In genomic region chr4:84918393-84918792, GRCm38 (mm10) we compare ENCODE assay signal across 19 mouse cellular contexts. TPM values are rescaled to one million over a fixed set of nuclear protein-coding genes. Genes with fewer than 3 reads are reported as not detected.
A peak's percentile ranks its signal among the peaks of the same experiment; 100 is the strongest.
DNase-seq lines count a peak whose midpoint lies in the region; TF ChIP-seq lines count a peak whose summit lies in the region.
"Had no signal": no experiment of that assay in that cellular context is flagged by ENCODE, and none has a peak within 500 bp of the region (broad histone marks: within the 10 kb centered on the region; RNA-seq: fewer than 3 reads in every experiment).

No protein-coding gene starts in this region.

- no peak overlapping the region for H3K4me3 ChIP-seq in layer of hippocampus, adult 2 months
- H3K4me3 ChIP-seq: forebrain, embryonic 10.5 days; heart, embryonic 13.5 days; hindbrain, embryonic 15.5 days; limb, embryonic 15.5 days; lung, embryonic 15.5 days; midbrain, embryonic 13.5 days; neural tube, embryonic 12.5 days had no signal

- no peak for DNase-seq in layer of hippocampus, adult 2 months (ENCODE audit: low spot score in 2 of 2)
- no peak for DNase-seq in layer of hippocampus, adult 11-12 months (ENCODE audit: low spot score)
- peak; percentile 11 for DNase-seq in thymus, postnatal 4 days
- no peak for DNase-seq in thymus, postnatal 14 days
- DNase-seq in ZHBTc4 (ENCODE audit: low read depth, low spot score): peak; percentile 57
- DNase-seq in spleen, adult 18-20 months: no peak
- DNase-seq in urinary bladder, adult 18-20 months (ENCODE audit: low spot score in 2 of 2): no peak
- DNase-seq: adrenal gland, postnatal 10 days; forebrain, postnatal 0 days; heart, postnatal 36 days; layer of hippocampus, postnatal 36 days; thymus, adult 18-20 months had no signal

- no peak overlapping the region for H3K27ac ChIP-seq in layer of hippocampus, adult 2 months
- H3K27ac ChIP-seq: forebrain, embryonic 10.5 days; heart, embryonic 13.5 days; hindbrain, embryonic 15.5 days; limb, embryonic 15.5 days; lung, embryonic 15.5 days; midbrain, embryonic 13.5 days; neural tube, embryonic 12.5 days had no signal

- peak; percentile 25; the same call in 1 of the 2 replicates for TF ChIP-seq CTCF in layer of hippocampus, adult 2 months (conservative IDR thresholded peaks at IDR 0.05)

RNA-seq across cellular contexts. Expression of gene Cntln, which starts 34.3 kb away (rescaled TPM):
- total RNA-seq in layer of hippocampus, adult 2 months (2021): 1 to 10 TPM; 7.4 to 8.1 TPM

Comparison
In these comparisons a context has a peak if more than half of its experiments do, and no peak if none do; other contexts are left out.
1. DNase-seq: peak in thymus, postnatal 4 days (single experiment) and ZHBTc4 (single experiment); none in layer of hippocampus, adult 2 months (0 of 2), layer of hippocampus, adult 11-12 months (single experiment), thymus, postnatal 14 days (single experiment), spleen, adult 18-20 months (0 of 2) and urinary bladder, adult 18-20 months (0 of 2).